Mouse (Mus musculus) cerebellum, adult 11-12 months (tissue): ENCODE results near the gene Gas2.

ENCODE experiments used
- DNase-seq: peaks from one replicate; pipeline ENCODE4 v3.0.0; 2022

The Gas2 gene

GRCm38 (mm10) chr7:51861250-51862096 is at the start of gene Gas2:
Gene Gas2, plus strand, starts transcription at chr7:51862015.
- peak; percentile 90 for DNase-seq

GRCm38 (mm10) chr7:51815473-51816282 is 46.1 kb upstream of the Gas2 start:
- DNase-seq: no peak

- no peak for DNase-seq
Observed at GRCm38 (mm10) chr7:51816283-51816839, 45.5 kb upstream of the Gas2 start.

- DNase-seq: no peak
Observed at GRCm38 (mm10) chr7:51818251-51818974, 43.4 kb upstream of the Gas2 start.

- DNase-seq: peak; percentile 38
Observed at GRCm38 (mm10) chr7:51819891-51820290, 41.9 kb upstream of the Gas2 start.

- DNase-seq: no peak
Observed at GRCm38 (mm10) chr7:51821467-51821866, 40.3 kb upstream of the Gas2 start.

- DNase-seq: no peak
Observed at GRCm38 (mm10) chr7:51823562-51824338, 38.1 kb upstream of the Gas2 start.

- DNase-seq: peak; percentile 60
Observed at GRCm38 (mm10) chr7:51831917-51832316, 29.9 kb upstream of the Gas2 start.

- DNase-seq: no peak
Observed at GRCm38 (mm10) chr7:51840515-51840914, 21.3 kb upstream of the Gas2 start.

GRCm38 (mm10) chr7:51850877-51851276 is 10.9 kb upstream of the Gas2 start:
- no peak for DNase-seq

- no peak for DNase-seq
Observed at GRCm38 (mm10) chr7:51851890-51852507, 9.8 kb upstream of the Gas2 start.

- DNase-seq: peak; percentile 96
Observed at GRCm38 (mm10) chr7:51862097-51862492, 280 bp downstream of the Gas2 start, which contains the start of gene Fancf. Gene Fancf, minus strand, starts transcription at chr7:51862267.

- DNase-seq: no peak
Observed at GRCm38 (mm10) chr7:51862842-51863241, 1.0 kb downstream of the Gas2 start.

GRCm38 (mm10) chr7:51865336-51865735 is 3.5 kb downstream of the Gas2 start:
- no peak for DNase-seq

- no peak for DNase-seq
Observed at GRCm38 (mm10) chr7:51867983-51868382, 6.2 kb downstream of the Gas2 start.

- DNase-seq: no peak
Observed at GRCm38 (mm10) chr7:51872041-51872440, 10.2 kb downstream of the Gas2 start.

GRCm38 (mm10) chr7:51872597-51872996 is 10.8 kb downstream of the Gas2 start:
- no peak for DNase-seq

GRCm38 (mm10) chr7:51876316-51876715 is 14.5 kb downstream of the Gas2 start:
- DNase-seq: no peak

- DNase-seq: no peak
Observed at GRCm38 (mm10) chr7:51878730-51879129, 16.9 kb downstream of the Gas2 start.

GRCm38 (mm10) chr7:51879136-51879723 is 17.4 kb downstream of the Gas2 start:
- DNase-seq: no peak

- DNase-seq: no peak
Observed at GRCm38 (mm10) chr7:51880121-51880520, 18.3 kb downstream of the Gas2 start.
